Mouse (Mus musculus): Measurements from ENCODE around the gene Slc16a7.

DNA sequence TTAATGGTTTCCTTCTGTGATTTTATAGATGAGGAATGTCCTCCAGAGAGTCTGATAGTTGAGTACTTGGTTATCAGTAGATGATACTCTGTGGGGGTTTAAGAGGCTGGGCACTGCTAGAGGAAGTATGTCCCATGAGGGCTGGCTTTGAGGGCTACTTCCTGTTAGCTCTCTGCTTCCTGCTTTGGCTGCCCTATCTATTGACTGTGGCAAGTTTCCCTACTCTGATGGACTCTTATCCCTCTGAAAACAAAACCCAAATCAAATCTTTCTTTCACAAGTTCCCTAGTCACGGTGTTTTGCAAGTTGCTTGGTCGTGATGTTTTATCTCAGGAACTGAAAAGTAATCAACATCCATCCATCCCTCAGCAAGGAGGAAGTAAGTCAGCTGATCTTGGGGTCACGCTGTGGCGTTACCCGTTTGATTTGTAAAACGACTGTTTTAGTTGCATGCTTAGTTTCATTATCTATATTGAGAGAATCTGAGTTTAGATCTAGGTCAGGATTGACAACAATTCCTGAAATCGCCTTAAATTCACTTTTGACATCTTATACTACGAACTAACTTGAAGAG lies 19.1 kb downstream of the Slc16a7 start:
- TF ChIP-seq POLR2A (IDR thresholded peaks at IDR 0.05; ENCODE audit: low read depth, low read length) (no peak), CTCF (IDR thresholded peaks at IDR 0.05; ENCODE audit: extremely low read depth, insufficient read length, insufficient replicate concordance, low read depth, low read length) (no peak)
